Mouse (Mus musculus) megakaryocyte-erythroid progenitor cell, adult 5-6 weeks (primary cell): ENCODE measurements around the gene Pxmp4. TPM values are rescaled to one million over a fixed set of nuclear protein-coding genes. Genes with fewer than 3 reads are reported as not detected.

Experiments used
- ATAC-seq: replicated peaks from 2 replicates; pipeline ENCODE4 v1.8.0; 2016; ENCODE audit warnings: mild to moderate bottlenecking, inconsistent platforms; ENCODE audit not compliant: severe bottlenecking, poor library complexity, low FRiP score, low TSS enrichment
- total RNA-seq, 2 experiments: library from RNA; stranded (forward) in 1 of 2; stranded (reverse) in 1 of 2; fragments of 200-1000, 215-1000 nt in 1 of 2; fragments of >200 nt in 1 of 2; fragmentation: Nextera tagmentation in 1 of 2; gene quantifications; 2 replicates each; pipeline ENCODE4 v1.2.3; 2014 to 2017

Pxmp4 gene
- total RNA-seq, 2 experiments from 2014 or later = 12.4 to 17.3 TPM

DNA sequence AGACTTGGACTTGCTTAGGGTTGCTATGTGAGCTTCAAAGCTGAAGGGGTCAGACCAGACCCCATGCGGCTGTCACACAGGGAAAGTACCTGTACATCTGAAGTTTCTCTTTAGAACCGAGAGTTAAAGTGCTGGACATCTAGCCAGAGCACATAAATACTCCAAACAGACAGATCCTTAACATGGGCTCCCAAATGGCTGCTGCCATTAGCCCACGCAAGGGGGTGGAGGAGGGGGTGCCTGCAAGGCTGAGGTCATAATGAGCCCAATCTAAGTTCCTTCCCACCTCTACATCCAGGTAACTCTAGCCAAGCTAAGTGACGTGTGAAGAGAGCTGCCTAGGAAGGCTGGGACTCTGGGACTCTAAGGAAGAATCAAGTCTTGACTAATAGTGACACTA, 52.0 kb downstream of the Pxmp4 start, which contains the start of gene Actl10:
TSS of gene Actl10 (plus strand) at position 301 of the 400 bp plus-strand sequence.
- no peak for ATAC-seq

DNA sequence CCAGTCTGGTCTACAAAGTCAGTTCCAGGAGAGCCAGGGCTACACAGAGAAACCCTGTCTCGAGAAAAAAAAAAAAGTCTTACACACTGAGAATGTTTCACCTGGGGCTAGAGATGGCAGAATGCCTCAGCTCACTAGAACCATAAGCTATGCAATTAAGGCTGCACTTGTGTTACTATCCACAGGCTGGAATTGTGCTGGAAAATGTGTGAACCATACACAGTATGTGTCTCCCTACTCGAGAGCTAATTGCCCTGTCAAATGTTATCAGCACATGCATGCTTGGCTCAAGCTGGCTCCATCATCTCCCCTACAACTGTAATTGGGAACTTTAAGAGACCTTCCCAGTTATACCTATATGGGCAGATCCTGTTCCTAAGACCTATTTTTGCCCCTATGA, 52.6 kb downstream of the Pxmp4 start:
- no peak for ATAC-seq

DNA sequence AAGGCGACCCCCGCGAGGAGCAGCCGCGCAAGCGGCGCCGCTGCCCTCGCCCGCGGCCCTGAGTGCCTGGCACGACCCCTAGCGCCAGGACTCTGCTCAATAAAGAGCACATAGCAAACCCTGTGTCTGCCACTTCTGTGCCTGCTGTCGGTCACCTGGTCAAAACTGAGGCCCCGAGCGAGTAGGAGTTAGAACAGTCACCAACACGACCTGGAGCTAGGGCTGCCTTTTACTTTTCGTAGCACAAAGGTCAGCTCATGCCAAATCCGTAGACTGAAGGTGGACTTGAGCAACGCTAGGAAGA, 53.7 kb downstream of the Pxmp4 start:
- ATAC-seq = no peak

DNA sequence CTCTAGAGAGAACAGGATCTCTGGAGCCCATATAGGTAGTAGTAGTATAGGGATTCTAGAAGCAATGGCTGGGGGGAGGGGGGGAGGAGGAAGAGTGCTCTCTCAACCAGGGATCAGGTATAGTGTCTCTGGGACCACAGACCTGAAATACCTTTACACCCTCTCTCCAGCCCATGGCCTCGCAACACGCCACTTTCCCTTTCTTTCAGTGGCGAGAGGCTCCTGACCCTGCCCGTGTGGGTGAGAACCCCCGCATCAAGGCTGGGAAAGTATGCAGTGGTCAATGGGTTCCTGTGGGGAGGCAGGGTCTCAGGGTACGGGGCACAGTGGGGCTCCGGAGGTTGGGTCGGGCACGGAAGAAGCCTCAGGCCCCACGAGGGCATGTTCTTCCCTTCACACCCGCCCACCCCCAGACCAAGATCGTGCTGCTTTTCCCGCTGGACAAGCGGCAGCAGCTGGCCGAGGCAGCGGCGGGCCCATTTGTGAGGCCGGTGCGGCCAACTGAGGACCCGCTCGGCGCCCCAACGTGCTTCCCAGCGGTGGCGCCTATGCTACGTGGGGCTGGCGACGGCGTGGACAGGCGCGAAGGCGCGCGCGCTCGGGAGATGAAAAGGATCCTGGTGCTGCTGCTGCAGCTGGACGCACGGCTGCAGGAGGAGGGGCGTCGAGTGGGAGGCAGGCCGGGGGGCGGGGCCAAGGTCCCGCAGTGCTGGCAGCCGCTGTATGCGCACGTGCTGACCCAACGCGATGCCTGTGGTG, 54.2 kb downstream of the Pxmp4 start:
- no peak for ATAC-seq

DNA sequence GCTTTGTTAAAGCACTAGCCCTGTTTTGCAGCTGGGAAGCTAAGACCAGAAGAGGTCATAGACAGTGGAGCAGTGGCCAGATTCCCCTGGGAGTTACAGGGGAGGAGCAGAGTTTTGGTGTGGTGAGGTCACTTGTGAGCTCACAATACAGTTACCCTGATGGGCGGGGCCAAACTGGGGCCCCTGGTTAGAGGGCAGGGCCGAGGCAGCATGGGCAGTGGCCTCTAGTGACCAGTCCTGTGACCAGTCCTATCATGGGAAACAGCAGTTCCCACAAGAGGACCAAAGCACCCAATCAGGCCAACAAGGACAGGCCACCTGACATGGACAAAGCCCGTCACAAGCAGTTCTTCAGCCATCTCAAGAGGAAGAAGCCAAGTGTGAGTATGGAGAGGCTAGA, 54.8 kb downstream of the Pxmp4 start:
- ATAC-seq = no peak

DNA sequence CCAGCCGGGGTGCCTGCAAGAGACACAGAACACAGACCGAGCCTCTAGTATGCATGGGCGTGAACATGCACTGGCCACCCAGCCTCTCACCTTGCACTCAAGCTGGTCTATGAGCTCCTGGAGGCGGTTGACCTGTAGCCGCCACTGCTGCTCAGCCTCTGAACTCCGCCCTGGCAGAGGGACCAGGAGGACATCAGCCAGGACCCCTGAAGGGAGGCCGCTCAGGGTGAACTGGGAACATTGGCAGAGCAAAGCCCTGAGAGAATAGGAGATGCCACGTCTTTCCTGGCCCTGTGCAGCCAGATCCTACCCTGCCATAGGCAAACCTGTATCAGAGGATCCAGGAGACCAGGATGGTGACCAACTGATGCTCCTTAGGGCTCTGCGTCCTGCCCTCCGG, 56.8 kb downstream of the Pxmp4 start, which contains the start of gene 1700003F12Rik:
TSS of gene 1700003F12Rik (plus strand) at position 375 of the 400 bp plus-strand sequence.
- no peak for ATAC-seq

DNA sequence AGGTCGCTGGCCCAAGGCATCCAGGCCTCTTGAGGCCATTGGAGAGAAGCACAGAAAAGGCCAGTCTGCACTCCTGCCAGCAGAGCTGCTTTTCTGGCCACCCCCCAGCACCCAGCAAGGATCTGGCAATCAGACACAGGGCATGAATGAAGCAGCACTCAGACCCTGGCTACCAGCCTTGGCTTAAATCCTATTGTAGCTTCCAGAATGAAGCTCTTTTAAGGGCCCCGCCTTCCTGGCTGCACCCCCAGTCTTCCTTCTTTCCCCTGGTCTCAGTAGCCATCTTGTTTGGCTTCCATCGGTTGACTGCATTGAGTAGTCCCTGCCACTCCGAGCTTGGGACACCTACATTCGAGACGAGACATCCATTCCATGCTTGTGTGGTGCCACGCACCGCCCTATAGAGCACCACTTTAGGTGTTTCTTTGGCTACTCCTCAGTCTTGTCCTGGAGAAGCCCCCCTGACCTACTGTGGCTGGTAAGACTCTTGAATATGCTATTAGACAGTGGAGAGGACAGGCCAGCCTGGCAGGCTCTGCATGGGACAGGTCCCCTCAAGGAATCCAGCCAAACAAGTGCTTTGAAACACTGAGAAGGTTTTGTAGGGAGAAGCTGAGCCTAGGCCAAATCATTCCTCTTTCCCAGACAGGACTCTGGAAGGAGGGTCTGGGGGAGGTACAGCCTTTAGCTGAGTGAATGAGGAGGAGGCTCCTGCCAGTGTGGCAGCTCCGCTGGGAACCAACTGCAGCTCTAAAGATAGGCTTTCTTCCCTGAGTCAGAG, 59.8 kb downstream of the Pxmp4 start:
- ATAC-seq = no peak

DNA sequence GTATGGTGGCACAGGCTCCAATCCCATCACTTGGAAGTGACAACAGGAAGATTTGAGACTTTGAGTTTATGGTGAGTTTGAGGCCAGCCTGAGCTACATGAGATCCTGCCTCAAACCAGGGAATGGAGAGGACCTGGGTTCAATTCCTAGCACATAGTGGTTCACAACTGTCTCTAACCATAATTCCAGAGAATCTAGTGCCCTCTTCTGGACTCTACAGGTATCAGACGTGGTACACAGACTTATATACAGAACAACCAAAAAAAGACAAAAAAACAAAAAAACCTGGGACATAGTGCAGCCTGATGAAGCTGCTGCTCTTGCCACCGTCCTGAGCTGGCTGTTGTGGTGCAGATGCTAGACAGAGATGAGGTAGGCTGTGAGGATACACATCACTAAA, 61.9 kb downstream of the Pxmp4 start:
- ATAC-seq = no peak

DNA sequence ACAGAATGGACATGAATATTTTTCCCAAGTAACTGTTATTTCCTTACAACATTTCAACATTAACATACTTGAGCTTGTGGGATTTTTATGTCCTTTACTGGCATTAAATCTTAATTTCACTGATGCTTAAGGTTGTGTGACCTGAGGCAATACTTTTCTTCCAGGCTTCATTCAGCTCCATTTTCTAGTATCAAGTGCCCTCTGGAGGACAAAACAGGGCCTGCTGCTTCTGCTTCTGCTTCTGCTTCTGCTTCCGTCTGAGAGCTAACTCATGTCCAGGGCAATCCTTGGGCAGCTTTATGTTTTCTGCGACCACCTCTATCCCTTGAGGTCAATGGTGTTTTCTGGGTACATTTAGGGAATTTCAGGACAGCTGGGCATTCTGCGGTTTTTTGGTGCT, 63.8 kb downstream of the Pxmp4 start:
- ATAC-seq = no peak

DNA sequence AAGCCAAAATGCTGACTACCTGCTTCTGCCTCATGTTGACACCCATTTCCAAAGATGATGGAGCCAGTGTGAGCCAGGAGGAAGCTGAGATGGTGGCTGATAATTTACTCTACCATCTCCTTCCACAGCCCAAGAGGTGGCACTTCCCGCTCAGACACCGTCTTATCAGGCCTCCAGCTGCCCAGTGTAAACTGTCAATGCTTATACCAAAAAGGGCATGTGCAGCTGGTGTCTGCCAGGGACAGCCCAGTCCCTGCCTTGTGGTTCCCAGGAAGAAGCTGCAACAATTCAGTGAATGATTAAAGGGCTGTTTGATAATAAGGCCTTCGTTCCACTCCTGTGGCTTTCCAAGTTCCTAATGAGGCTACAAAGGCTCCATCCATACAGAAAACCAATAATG, 64.8 kb downstream of the Pxmp4 start:
- peak; percentile 91 for ATAC-seq

DNA sequence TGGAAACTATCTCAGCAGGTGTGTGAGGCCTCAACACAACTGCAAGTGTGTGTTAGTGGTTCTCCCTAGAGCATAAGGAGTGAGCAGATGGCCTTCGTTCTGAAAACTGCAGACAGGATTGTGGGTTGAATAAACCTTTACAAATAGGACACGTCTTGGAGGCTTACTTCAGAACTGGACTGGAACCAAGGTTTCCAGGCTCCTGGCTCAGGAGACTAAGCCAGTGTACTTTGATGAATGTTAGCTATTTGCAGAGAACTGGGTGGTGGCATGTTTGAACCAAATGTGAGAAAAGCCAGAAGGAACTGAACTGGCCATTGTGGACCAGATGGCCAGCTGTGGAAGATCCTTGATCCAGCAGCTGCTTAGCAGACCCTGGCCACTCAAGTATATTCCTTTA, 65.2 kb downstream of the Pxmp4 start:
- no peak for ATAC-seq

Other genes starting within 250 kb of the Pxmp4 start
- gene Cdk5rap1, start 230.7 kb downstream of the Pxmp4 start, total RNA-seq (2014; fragmentation: Nextera tagmentation) = 18.8 and 27.3 TPM in 2 replicates
- 22.9 and 27.9 TPM in 2 replicates for gene Cdk5rap1, start 230.7 kb downstream of the Pxmp4 start, total RNA-seq (2017)
- gene Snta1, start 195.6 kb downstream of the Pxmp4 start, total RNA-seq (2014; fragmentation: Nextera tagmentation) = 0.27 and 1.5 TPM in 2 replicates
- 0.76 TPM in 1 of 2 replicates, not detected in the other for gene Snta1, start 195.6 kb downstream of the Pxmp4 start, total RNA-seq (2017)
- 17.0 and 20.8 TPM in 2 replicates for gene Cbfa2t2, start 167.2 kb downstream of the Pxmp4 start, total RNA-seq (2014; fragmentation: Nextera tagmentation)
- 10.4 and 18.8 TPM in 2 replicates for gene Cbfa2t2, start 167.2 kb downstream of the Pxmp4 start, total RNA-seq (2017)
- gene 1700003F12Rik, start 56.6 kb downstream of the Pxmp4 start, total RNA-seq (2014; fragmentation: Nextera tagmentation) = not detected in 2 replicates
- gene 1700003F12Rik, start 56.6 kb downstream of the Pxmp4 start, total RNA-seq (2017) = not detected in 2 replicates
- not detected in 2 replicates for gene Actl10, start 51.9 kb downstream of the Pxmp4 start, total RNA-seq (2014; fragmentation: Nextera tagmentation)
- not detected in 2 replicates for gene Actl10, start 51.9 kb downstream of the Pxmp4 start, total RNA-seq (2017)
- gene Necab3, start 44.8 kb downstream of the Pxmp4 start, total RNA-seq (2014; fragmentation: Nextera tagmentation) = 3.1 and 6.1 TPM in 2 replicates
- 0.09 and 1.8 TPM in 2 replicates for gene Necab3, start 44.8 kb downstream of the Pxmp4 start, total RNA-seq (2017)
- 25.3 and 26.1 TPM in 2 replicates for gene E2f1, start 33.8 kb downstream of the Pxmp4 start, total RNA-seq (2014; fragmentation: Nextera tagmentation)
- 7.0 and 7.8 TPM in 2 replicates for gene E2f1, start 33.8 kb downstream of the Pxmp4 start, total RNA-seq (2017)
- gene Zfp341, start 9.6 kb upstream of the Pxmp4 start, total RNA-seq (2014; fragmentation: Nextera tagmentation) = 5.1 and 7.1 TPM in 2 replicates
- gene Zfp341, start 9.6 kb upstream of the Pxmp4 start, total RNA-seq (2017) = 0.30 and 1.1 TPM in 2 replicates
- gene 4930519P11Rik, start 9.7 kb upstream of the Pxmp4 start, total RNA-seq (2014; fragmentation: Nextera tagmentation) = not detected in 2 replicates
- not detected in 2 replicates for gene 4930519P11Rik, start 9.7 kb upstream of the Pxmp4 start, total RNA-seq (2017)
- 79.5 and 118 TPM in 2 replicates for gene Chmp4b, start 48.0 kb upstream of the Pxmp4 start, total RNA-seq (2014; fragmentation: Nextera tagmentation)
- gene Chmp4b, start 48.0 kb upstream of the Pxmp4 start, total RNA-seq (2017) = 95.1 and 99.0 TPM in 2 replicates
- gene Gm14214, start 166.3 kb upstream of the Pxmp4 start, total RNA-seq (2014; fragmentation: Nextera tagmentation) = not detected in 2 replicates
- gene Gm14214, start 166.3 kb upstream of the Pxmp4 start, total RNA-seq (2017) = not detected in 2 replicates
- 153 and 167 TPM in 2 replicates for gene Raly, start 187.4 kb upstream of the Pxmp4 start, total RNA-seq (2014; fragmentation: Nextera tagmentation)
- 152 and 190 TPM in 2 replicates for gene Raly, start 187.4 kb upstream of the Pxmp4 start, total RNA-seq (2017)
- not detected in 2 replicates for gene a, start 187.7 kb upstream of the Pxmp4 start, total RNA-seq (2014; fragmentation: Nextera tagmentation)
- not detected in 2 replicates for gene a, start 187.7 kb upstream of the Pxmp4 start, total RNA-seq (2017)